Mouse (Mus musculus): ENCODE data around the gene 1700049E17Rik2.
"Not testable (repeated sequence)": the region's sequence is repeated elsewhere in the genome, so short reads cannot be mapped to it uniquely, and the experiment has no call there.

1700049E17Rik2 gene

DNA sequence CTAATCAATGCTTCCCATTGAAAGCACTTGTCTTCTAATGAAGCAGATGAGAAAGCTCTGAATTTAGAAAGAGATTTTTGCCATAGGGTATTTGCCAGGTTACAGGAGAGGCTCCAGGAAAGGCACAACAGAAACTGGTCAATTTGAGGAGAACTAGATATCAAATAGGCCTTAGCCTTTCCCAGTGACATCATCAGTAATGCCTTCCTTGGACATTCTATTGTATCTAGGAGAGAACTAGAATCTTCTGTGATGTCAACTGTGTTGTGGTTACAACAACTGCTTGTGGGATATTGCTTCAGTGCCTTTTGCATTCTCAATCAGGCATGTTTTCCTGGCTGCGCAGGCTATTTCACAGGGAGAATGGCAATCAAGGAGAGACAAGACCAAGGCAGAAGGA lies at the start of gene 1700049E17Rik2:
1700049E17Rik2 (plus strand) TSS at position 301 of the 400 bp plus-strand sequence.
- not testable (repeated sequence) for DNase-seq (ENCODE audit: low read depth, low spot score)

GRCm38 (mm10) chr14:41524695-41525094 lies 48.3 kb upstream of the 1700049E17Rik2 start:
- not testable (repeated sequence) for DNase-seq (ENCODE audit: low read depth, low spot score)

- not testable (repeated sequence) for DNase-seq (ENCODE audit: low read depth, low spot score)
Measured at GRCm38 (mm10) chr14:41555483-41555882, 17.5 kb upstream of the 1700049E17Rik2 start, which contains the start of gene Gm7970. Gene Gm7970, minus strand, starts transcription at chr14:41555583.

- peak; percentile 66 for DNase-seq (ENCODE audit: low read depth, low spot score)
Measured at GRCm38 (mm10) chr14:41586346-41586745, 13.3 kb downstream of the 1700049E17Rik2 start.

- DNase-seq (ENCODE audit: low read depth, low spot score) = not testable (repeated sequence)
Measured at GRCm38 (mm10) chr14:41600935-41601334, 27.9 kb downstream of the 1700049E17Rik2 start.

GRCm38 (mm10) chr14:41610690-41611089 lies 37.7 kb downstream of the 1700049E17Rik2 start:
- DNase-seq (ENCODE audit: low read depth, low spot score) = not testable (repeated sequence)

DNA sequence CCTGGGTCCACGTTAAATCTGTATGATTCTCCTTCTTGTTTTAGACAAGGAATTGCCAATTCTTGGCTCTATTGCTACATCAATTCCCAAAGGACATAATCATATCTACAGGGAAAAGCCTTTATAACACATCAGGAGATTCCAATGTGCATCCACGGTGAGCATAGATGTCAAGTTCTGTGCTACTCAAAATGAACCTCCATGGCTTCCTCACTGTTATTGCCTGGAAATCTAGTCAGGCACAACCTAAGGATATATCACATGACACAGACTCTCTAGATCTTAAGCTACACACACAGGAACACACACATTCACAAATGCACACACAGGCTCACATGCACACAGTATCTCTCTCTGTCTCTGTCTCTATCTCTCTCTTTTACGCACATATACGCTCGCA lies 49.5 kb downstream of the 1700049E17Rik2 start:
- DNase-seq (ENCODE audit: low read depth, low spot score) = not testable (repeated sequence)

DNA sequence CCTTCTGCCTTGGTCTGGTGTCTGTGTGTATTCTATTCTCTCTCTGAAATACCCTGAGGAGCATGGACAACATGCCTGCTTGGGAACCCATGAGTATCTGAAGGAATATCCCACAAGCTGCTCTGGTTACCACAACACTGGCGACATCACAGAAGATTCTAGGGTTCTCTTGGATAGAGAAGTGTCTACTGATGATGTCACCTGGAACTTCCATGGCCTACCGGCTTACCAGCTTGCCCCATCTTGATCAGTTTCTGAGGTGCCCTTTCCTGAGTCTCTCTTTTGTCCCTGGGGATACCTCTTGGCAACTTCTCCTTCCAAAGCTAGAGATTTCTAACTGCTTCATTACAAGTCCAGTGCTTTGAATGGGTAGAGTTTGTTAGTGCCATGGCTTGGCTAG lies 51.5 kb downstream of the 1700049E17Rik2 start, which contains the start of gene Gm3072:
Gm3072 (minus strand) TSS at position 101 of the 400 bp plus-strand sequence.
- DNase-seq (ENCODE audit: low read depth, low spot score) = not testable (repeated sequence)

- DNase-seq (ENCODE audit: low read depth, low spot score) = not testable (repeated sequence)
Measured at GRCm38 (mm10) chr14:41630144-41630543, 57.1 kb downstream of the 1700049E17Rik2 start.
